Mouse (Mus musculus): ENCODE measurements around the gene Zfp704.

GRCm38 (mm10) chr3:9583516-9583915 lies 26.4 kb downstream of the Zfp704 start:
- TF ChIP-seq CTCF (IDR thresholded peaks at IDR 0.05; ENCODE audit: control insufficient read depth, insufficient read depth, insufficient replicate concordance, low read depth, low read length) (no peak), POLR2A (IDR thresholded peaks at IDR 0.05; ENCODE audit: control insufficient read depth, low read depth, low read length) (no peak)
